Mouse (Mus musculus) thymus, postnatal 4 days (tissue): ENCODE data around the gene Nox3.

Source experiments
- DNase-seq: peaks from one replicate; pipeline ENCODE4 v3.0.0; 2021

The Nox3 gene

DNA sequence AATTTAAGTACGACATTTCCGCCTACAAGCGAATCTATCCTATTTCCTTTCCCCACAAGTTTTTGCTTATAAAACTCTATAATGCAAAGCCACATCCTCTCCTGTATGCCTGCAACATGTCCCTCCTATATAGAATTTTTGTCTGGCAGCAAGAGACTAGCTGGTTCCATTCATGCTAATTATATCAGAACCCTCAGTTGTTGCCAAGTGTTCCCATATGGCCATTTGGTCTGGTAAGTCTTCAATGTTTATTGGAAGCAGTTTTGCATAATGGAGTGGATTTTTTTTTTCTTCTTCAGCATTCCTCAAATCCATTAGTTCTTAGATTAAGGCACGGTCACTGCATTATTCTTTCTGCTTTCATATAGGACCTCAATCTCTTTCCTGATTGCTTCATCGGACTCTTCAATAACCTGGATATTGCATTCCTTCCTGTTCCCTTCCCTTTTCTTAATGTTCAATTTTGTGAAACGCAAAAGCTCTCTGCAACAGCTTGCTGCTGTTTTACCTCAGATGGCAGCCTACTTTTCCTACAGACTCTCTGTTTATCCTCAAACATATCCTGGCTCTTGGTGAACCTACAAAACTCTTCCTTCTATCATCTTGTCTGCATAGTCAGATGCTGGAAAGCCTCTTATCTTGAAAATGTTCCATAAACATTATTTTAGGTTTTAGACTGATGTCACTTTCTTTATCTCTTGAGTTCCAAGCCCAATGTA is 92.9 kb downstream of the Nox3 start:
- DNase-seq, result no peak

DNA sequence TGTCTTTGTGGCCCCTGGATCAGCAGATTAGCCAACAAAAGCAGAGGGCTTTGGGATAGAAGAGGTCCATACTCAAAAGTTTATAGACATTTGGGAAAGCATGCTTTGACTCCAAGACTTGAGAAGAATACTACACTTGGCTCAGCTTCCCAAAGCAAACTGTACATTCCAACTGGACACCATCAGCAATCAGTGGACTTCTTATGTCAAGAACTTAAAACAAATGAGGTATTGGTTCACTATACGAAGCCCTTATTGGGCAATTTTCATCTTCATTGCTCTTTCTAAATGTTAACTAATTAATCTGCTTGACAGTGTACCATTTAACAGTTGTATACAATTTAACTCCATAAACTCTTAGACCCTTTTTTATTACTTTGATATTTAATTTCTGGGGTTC is 97.7 kb downstream of the Nox3 start:
- no peak for DNase-seq

DNA sequence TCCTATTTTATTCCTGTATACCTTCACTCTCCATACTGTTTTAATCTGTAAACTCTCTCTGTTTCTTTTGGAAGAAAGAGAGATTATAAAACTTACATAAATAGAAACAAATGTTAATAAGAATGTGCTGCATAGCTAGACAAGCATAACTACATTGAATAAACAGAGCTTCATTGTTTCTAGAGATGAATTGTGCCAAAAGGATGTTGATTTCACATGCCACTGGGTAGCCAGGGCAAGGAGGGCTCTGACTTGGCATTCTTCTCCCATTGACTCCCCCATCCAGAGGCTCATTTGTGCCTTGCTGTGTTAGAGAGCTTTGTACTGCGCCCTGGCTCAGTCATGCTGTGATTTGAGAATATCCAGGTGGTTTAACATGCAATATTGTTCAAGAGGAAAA is 98.2 kb downstream of the Nox3 start:
- DNase-seq, result no peak

DNA sequence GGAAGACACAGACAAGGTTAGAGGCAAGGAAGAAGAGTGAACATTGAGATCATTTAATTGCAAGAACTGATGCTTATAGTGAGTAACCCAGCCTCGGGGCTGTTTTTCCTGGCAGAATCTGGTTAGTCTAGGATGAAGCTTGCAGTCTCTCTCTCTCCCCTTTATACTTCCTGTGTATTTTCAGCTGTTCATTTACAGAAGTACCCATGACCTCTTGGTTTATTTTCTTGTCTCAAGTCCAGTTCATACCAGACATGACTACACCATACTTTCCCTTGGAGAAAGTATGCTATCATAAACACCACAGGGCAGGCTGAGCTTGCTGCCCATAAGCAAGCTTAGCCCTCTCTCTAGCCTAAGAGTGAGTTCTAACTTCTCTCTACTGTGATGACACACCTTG is 98.9 kb downstream of the Nox3 start:
- DNase-seq, result no peak
